Mouse (Mus musculus): ENCODE measurements at regions not wholly inside any gene's neighbourhood (a gene's known extent, or its start where the extent isn't known, plus 50 kb on each side); places are given as distances from the start of the nearest gene placed in this dataset.

DNA sequence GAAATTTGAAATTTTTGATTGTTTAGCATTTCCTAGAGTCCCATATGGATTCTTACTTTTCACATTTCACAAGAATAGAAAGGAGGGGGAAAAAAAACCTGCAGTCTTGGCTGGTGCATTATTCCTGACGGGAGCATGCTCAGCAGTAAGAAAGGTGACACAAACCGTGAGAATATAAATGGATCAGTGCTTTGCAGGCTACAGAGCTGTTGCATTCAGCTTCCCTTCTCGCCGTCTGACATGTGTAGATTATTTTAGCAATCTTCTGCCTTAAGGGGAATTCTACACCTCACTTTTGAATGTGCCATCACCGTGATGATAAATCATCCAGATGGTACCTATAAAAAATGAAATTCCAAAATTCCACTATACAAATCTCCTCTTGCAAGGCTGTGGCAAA is 55.3 kb downstream of the Crygf start:
- 92% methylated on average over 5 of the region's 5 CpGs for WGBS
- Histone ChIP-seq H3K4me3 (replicated peaks) (no peak overlapping the region), H3K9me3 (no peaks in the 10 kb centered on the region)

GRCm38 (mm10) chr1:66000398-66000797 is 74.1 kb downstream of the Crygf start:
- WGBS = 69% methylated on average over 3 of the region's 3 CpGs
- H3K9me3 ChIP-seq = no peaks in the 10 kb centered on the region
- H3K4me2 ChIP-seq = no peak overlapping the region
- no peak overlapping the region for H3K27ac ChIP-seq
- no peak overlapping the region for H3K4me3 ChIP-seq (replicated peaks)
- ATAC-seq (ENCODE audit: low FRiP score) = no peak
- H3K4me1 ChIP-seq = peaks cover 7% of the 10 kb centered on the region; the same call in 1 of the 2 replicates
- H3K27me3 ChIP-seq = no peaks in the 10 kb centered on the region
- H3K9ac ChIP-seq = no peak overlapping the region
- H3K36me3 ChIP-seq (replicated peaks) = no peaks in the 10 kb centered on the region

More for the DNA sequence above, 55.3 kb downstream of the Crygf start:
- Histone ChIP-seq H3K9ac (no peak overlapping the region), H3K4me2 (no peak overlapping the region), H3K36me3 (replicated peaks) (no peaks in the 10 kb centered on the region), H3K4me1 (no peaks in the 10 kb centered on the region), H3K27ac (no peak overlapping the region), H3K27me3 (no peaks in the 10 kb centered on the region)
- ATAC-seq (ENCODE audit: low FRiP score) = no peak

DNA sequence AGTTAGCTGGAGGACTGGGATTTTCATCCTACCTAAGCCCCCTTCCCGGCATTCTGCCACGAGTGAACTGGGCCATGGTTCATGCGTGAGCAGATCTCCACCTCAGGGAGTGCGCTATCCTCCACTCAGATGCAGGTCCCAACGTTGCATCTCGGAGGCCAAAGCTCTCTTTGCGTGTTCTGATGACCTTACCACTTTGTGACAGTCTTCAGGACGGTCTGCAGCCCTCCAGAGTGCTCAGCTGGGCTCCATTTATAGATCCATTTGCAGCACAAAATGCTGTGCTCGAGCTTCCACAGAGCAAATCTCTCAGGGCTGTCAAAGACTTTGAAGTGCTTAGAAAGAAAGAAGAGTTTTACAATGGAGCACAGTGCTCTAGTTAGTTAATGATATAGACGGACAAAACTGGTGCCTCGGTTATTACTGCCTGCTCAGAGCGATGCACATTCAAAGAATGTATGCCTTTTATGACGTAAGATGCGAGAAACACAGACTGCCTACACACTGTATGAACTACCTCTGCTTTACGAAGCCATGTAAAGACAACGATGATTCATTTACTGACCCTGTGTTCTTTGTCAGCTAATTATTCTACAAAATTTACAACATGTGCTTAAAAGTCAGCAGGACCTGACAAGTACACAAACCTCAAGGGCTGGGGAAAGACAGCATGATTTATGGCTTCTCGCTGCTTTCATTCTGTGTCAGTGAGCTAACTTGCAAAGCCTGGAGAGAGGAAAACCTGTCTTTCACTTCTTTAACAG is 77.8 kb downstream of the Crygf start:
- Histone ChIP-seq H3K4me3 (replicated peaks) (no peak overlapping the region), H3K4me2 (no peak overlapping the region), H3K27ac (no peak overlapping the region), H3K4me1 (peaks cover 7% of the 10 kb centered on the region; the same call in 1 of the 2 replicates), H3K36me3 (replicated peaks) (no peaks in the 10 kb centered on the region), H3K9ac (no peak overlapping the region), H3K27me3 (no peaks in the 10 kb centered on the region), H3K9me3 (no peaks in the 10 kb centered on the region)
- ATAC-seq (ENCODE audit: low FRiP score) = peak; percentile 45; the same call in 1 of the 2 replicates
- 45% methylated on average over 17 of the region's 17 CpGs for WGBS
